Mouse (Mus musculus) neural tube, embryonic 13.5 days (tissue): ENCODE measurements around the gene Ctbp2. TPM values are rescaled to one million over a fixed set of nuclear protein-coding genes. Genes with fewer than 3 reads are reported as not detected.
A peak's percentile ranks its signal among the peaks of the same experiment; 100 is the strongest.

ENCODE experiments used
- ATAC-seq: fragments of 200-750 bp; cut with Nextera tagmentation; 2 replicates; pipeline ENCODE4 v1.8.0; 2017; ENCODE audit warnings: low read depth, mild to moderate bottlenecking, moderate TSS enrichment, moderate library complexity
- H3K27ac ChIP-seq: fragments of 300-500 bp; sonication (generic); replicated peaks from 2 replicates; pipeline ENCODE4 v1.5.1; 2015; ENCODE audit warnings: moderate library complexity, mild to moderate bottlenecking, inconsistent platforms
- H3K27me3 ChIP-seq: fragments of 300-500 bp; sonication (generic); 2 replicates; pipeline ENCODE4 v1.6.1; 2015; ENCODE audit warnings: mild to moderate bottlenecking, inconsistent platforms
- H3K36me3 ChIP-seq: fragments of 300-500 bp; sonication (generic); 2 replicates; pipeline ENCODE4 v1.6.1; 2015; ENCODE audit warnings: mild to moderate bottlenecking, inconsistent platforms
- H3K4me1 ChIP-seq: fragments of 300-500 bp; sonication (generic); replicated peaks from 2 replicates; pipeline ENCODE4 v1.6.1; 2015; ENCODE audit warnings: inconsistent platforms
- H3K4me2 ChIP-seq: fragments of 300-500 bp; sonication (generic); 2 replicates; pipeline ENCODE4 v1.6.1; 2015; ENCODE audit warnings: inconsistent platforms, mild to moderate bottlenecking, moderate library complexity
- H3K4me3 ChIP-seq: fragments of 300-500 bp; sonication (generic); 2 replicates; pipeline ENCODE4 v1.5.1; 2015; ENCODE audit warnings: mild to moderate bottlenecking, inconsistent platforms
- H3K9ac ChIP-seq: fragments of 300-500 bp; sonication (generic); 2 replicates; pipeline ENCODE4 v1.6.1; 2015; ENCODE audit warnings: moderate library complexity, mild to moderate bottlenecking, inconsistent platforms
- H3K9me3 ChIP-seq: fragments of 300-500 bp; sonication (generic); 2 replicates; pipeline ENCODE4 v1.6.1; 2016; ENCODE audit warnings: inconsistent platforms
- whole genome bisulfite sequencing: fragments of 180-500 bp; shearing (Covaris S2); methylation state at CpG from one replicate; pipeline ENCODE4 v1.1.7; 2015; 5-methylcytosine and 5-hydroxymethylcytosine counted together
- polyA plus RNA-seq: library from polyadenylated mRNA; unstranded; fragments of >200 nt; fragmentation: Nextera tagmentation; extraction: Ambion mirVana; gene quantifications from 2 replicates; pipeline ENCODE4 v1.2.1, GENCODE M21; 2015

Ctbp2 gene
- polyA plus RNA-seq, 1 experiment from 2014 or later = 73.1 TPM

DNA sequence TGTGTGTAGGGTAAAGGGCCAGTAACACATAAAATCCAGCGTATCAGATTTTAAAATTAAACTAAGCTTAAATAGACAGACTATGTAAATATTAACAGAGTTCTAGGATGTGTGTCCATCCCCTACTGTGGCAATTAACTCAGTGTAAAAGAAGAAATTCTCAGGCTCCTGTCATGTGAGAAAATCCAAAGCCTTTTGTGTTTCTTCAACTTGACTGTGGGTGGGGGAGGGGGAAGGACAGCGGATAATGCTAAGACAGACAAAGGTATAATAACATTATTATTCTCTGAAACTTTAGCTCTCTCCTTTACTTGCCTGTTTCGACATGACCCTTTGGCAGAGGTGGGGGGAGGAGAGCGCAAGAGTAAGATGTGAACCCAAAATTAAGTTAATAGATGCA is 51.6 kb downstream of the Ctbp2 start:
- 36% methylated on average over 4 of the region's 4 CpGs for WGBS
- H3K9ac ChIP-seq = no peak overlapping the region
- H3K27ac ChIP-seq = 0 out of 2 replicates have a peak overlapping the region, but pooled peaks have one; percentile 18
- ATAC-seq = no peak
- H3K4me3 ChIP-seq = no peak overlapping the region
- H3K9me3 ChIP-seq = no peaks in the 10 kb centered on the region
- no peaks in the 10 kb centered on the region for H3K36me3 ChIP-seq
- H3K4me2 ChIP-seq = no peak overlapping the region
- no peaks in the 10 kb centered on the region for H3K27me3 ChIP-seq
- peaks cover 85% of the 10 kb centered on the region for H3K4me1 ChIP-seq

DNA sequence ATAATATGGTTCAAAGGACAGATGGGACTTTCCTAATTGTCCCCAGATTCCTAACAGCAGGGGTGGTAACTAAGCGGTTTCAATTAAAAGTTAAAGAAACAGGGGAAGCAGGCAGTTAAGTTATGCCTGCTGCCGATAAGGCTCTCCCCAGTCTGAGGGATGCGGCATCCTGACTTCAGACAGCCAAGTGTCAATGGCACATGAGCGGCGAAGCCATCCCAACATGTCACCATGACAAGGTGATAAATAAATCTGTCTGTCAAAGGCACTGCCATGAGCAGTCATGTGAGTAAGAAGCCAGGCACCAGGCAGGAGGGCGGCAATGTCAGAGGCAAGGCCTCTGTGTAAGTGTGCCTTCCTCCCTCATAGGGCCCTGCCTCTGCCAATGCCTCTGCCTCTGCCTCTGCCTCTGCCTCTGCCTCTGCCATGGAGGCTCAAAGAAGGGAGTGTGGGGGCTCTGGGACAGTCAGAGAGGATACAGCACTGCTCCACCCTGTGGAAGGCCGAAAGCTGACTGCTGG is 56.8 kb downstream of the Ctbp2 start:
- WGBS = 25% methylated on average over 7 of the region's 7 CpGs
- H3K4me2 ChIP-seq = no peak overlapping the region

GRCm38 (mm10) chr7:133066776-133067175 is 57.4 kb downstream of the Ctbp2 start:
- H3K27ac ChIP-seq = peak overlapping the region; percentile 63
- ATAC-seq = peak; percentile 42
- peaks cover 9% of the 10 kb centered on the region; the same call in 1 of the 2 replicates for H3K36me3 ChIP-seq
- no peak overlapping the region; the same call in 1 of the 2 replicates for H3K9ac ChIP-seq
- H3K9me3 ChIP-seq = no peaks in the 10 kb centered on the region
- H3K4me2 ChIP-seq = 0 out of 2 replicates have a peak overlapping the region, but pooled peaks have one; percentile 0
- 18% methylated on average over 6 of the region's 6 CpGs for WGBS
- no peak overlapping the region for H3K4me3 ChIP-seq
- no peaks in the 10 kb centered on the region for H3K27me3 ChIP-seq
- H3K4me1 ChIP-seq = peaks cover 70% of the 10 kb centered on the region

More for the DNA sequence above, 56.8 kb downstream of the Ctbp2 start:
- H3K4me1 ChIP-seq = peaks cover 76% of the 10 kb centered on the region
- peak overlapping the region; percentile 63 for H3K27ac ChIP-seq
- no peaks in the 10 kb centered on the region for H3K27me3 ChIP-seq
- peak overlapping the region; percentile 17; the same call in 1 of the 2 replicates for H3K9ac ChIP-seq
- no peak overlapping the region for H3K4me3 ChIP-seq
- H3K9me3 ChIP-seq = no peaks in the 10 kb centered on the region
- peak; percentile 52 for ATAC-seq
- H3K36me3 ChIP-seq = peaks cover 9% of the 10 kb centered on the region; the same call in 1 of the 2 replicates

- Histone ChIP-seq H3K27ac (no peak overlapping the region), H3K4me1 (peaks cover 50% of the 10 kb centered on the region), H3K36me3 (peaks cover 10% of the 10 kb centered on the region; the same call in 1 of the 2 replicates), H3K9ac (no peak overlapping the region), H3K4me3 (no peak overlapping the region), H3K4me2 (no peak overlapping the region), H3K27me3 (no peaks in the 10 kb centered on the region), H3K9me3 (no peaks in the 10 kb centered on the region)
- WGBS = 88% methylated on average over 3 of the region's 3 CpGs
- no peak for ATAC-seq
Measured at GRCm38 (mm10) chr7:133062055-133062454, 62.1 kb downstream of the Ctbp2 start.

DNA sequence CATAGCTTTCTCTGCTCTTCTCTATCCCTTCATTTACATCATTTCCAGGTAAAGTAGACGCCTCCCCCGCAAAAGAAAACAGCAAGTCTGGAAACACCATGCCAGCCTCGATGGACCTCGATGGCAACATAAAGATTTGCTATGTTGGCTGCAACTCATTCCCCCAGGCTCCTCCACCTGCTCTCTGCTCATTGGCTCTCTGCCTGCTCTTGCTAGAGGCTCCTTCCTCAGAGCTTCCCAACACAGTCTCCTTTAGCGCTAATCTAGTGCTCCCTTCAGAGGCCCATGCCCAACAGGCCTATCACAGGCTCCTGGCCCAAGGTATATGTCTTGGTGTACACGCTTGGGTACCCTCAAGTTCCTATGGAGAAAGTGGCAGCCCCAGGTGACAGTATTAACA is 64.0 kb downstream of the Ctbp2 start:
- 83% methylated on average over 6 of the region's 6 CpGs for WGBS
- peak overlapping the region; percentile 20; the same call in 1 of the 2 replicates for H3K27ac ChIP-seq
- no peak overlapping the region for H3K4me3 ChIP-seq
- ATAC-seq = no peak
- H3K9me3 ChIP-seq = no peaks in the 10 kb centered on the region
- H3K4me1 ChIP-seq = peaks cover 37% of the 10 kb centered on the region
- no peak overlapping the region for H3K4me2 ChIP-seq
- peaks cover 15% of the 10 kb centered on the region; the same call in 1 of the 2 replicates for H3K36me3 ChIP-seq
- H3K9ac ChIP-seq = no peak overlapping the region
- H3K27me3 ChIP-seq = no peaks in the 10 kb centered on the region

DNA sequence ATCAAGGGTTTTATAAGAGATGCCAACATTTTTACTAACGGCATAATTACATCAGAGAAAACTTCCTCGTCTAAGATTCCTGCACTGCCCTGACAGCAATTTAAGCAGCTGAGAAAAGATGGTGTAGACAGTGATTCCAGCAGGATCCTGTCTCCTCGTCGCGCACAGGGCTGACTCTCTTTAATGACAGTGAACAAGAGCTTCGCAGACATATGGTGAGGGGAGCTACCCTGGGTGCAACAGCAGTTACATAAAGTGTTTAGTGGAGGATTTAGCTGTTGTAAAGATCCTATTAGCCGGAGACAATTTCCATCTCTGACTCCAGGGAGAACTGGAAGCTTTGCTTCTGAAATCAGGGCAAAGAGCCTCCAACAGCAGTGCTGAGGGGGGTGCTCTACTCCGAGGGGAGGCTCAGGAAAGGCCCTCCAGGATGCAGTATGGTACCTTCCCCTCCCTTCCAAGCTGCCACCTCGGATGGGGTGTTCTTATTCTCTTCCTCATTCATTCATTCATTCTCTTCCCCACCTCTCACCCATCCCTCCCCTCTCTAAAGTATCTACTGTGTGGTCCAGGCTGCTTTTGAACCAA is 64.5 kb downstream of the Ctbp2 start:
- Histone ChIP-seq H3K27ac (peak overlapping the region; percentile 20; the same call in 1 of the 2 replicates), H3K36me3 (peaks cover 18% of the 10 kb centered on the region; the same call in 1 of the 2 replicates), H3K4me3 (no peak overlapping the region), H3K4me1 (peaks cover 37% of the 10 kb centered on the region), H3K9ac (no peak overlapping the region), H3K9me3 (no peaks in the 10 kb centered on the region), H3K4me2 (no peak overlapping the region), H3K27me3 (no peaks in the 10 kb centered on the region)
- 0 out of 2 replicates have a peak, but pooled peaks have one; percentile 25 for ATAC-seq
- 56% methylated on average over 9 of the region's 9 CpGs for WGBS

- no peak for ATAC-seq
- WGBS = 78% methylated on average over 6 of the region's 6 CpGs
- H3K9me3 ChIP-seq = no peaks in the 10 kb centered on the region
Measured at GRCm38 (mm10) chr7:133059150-133059509, 65.0 kb downstream of the Ctbp2 start.

GRCm38 (mm10) chr7:133058496-133059149 is 65.5 kb downstream of the Ctbp2 start:
- no peaks in the 10 kb centered on the region for H3K27me3 ChIP-seq
- H3K9me3 ChIP-seq = no peaks in the 10 kb centered on the region
- no peak for ATAC-seq
- 93% methylated on average over 12 of the region's 12 CpGs for WGBS
- no peak overlapping the region for H3K9ac ChIP-seq
- H3K4me2 ChIP-seq = no peak overlapping the region
- H3K4me3 ChIP-seq = no peak overlapping the region
- H3K27ac ChIP-seq = no peak overlapping the region
- H3K36me3 ChIP-seq = peaks cover 13% of the 10 kb centered on the region; the same call in 1 of the 2 replicates
- H3K4me1 ChIP-seq = peaks cover 35% of the 10 kb centered on the region

More at GRCm38 (mm10) chr7:133059150-133059509, 65.0 kb downstream of the Ctbp2 start:
- peak overlapping the region; percentile 20; the same call in 1 of the 2 replicates for H3K27ac ChIP-seq
- no peak overlapping the region for H3K4me3 ChIP-seq
- H3K4me2 ChIP-seq = no peak overlapping the region
- H3K27me3 ChIP-seq = no peaks in the 10 kb centered on the region
- H3K36me3 ChIP-seq = peaks cover 15% of the 10 kb centered on the region; the same call in 1 of the 2 replicates
- H3K9ac ChIP-seq = no peak overlapping the region
- H3K4me1 ChIP-seq = peaks cover 37% of the 10 kb centered on the region

DNA sequence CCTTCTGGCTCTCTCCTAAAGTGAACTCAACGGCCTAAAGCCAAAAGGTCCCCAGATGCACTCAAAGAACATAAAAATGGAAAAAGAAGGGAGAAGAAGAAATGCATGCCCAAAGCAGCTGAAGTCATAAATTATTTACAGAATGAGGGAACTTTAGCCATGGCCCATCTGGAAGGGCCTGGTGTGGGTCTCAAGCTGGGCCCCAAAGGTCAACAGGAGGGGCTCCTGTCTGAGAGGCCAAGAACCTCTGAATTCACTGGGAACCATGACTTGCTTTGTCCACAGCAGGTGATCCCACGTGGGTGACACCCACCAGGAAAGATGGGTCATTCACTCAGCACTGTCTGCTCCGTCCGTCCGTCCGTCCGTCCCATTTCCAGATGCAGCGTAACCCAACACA is 67.2 kb downstream of the Ctbp2 start:
- Histone ChIP-seq H3K4me3 (no peak overlapping the region), H3K27ac (no peak overlapping the region), H3K9ac (no peak overlapping the region), H3K9me3 (no peaks in the 10 kb centered on the region), H3K27me3 (no peaks in the 10 kb centered on the region), H3K36me3 (peaks cover 21% of the 10 kb centered on the region; the same call in 1 of the 2 replicates), H3K4me1 (peaks cover 31% of the 10 kb centered on the region), H3K4me2 (no peak overlapping the region)
- no peak for ATAC-seq
- WGBS = 83% methylated on average over 8 of the region's 8 CpGs

- peaks cover 26% of the 10 kb centered on the region; the same call in 1 of the 2 replicates for H3K36me3 ChIP-seq
- no peaks in the 10 kb centered on the region for H3K9me3 ChIP-seq
- no peak overlapping the region for H3K9ac ChIP-seq
- H3K4me1 ChIP-seq = peaks cover 19% of the 10 kb centered on the region
- no peak overlapping the region for H3K27ac ChIP-seq
- no peak for ATAC-seq
- no peaks in the 10 kb centered on the region for H3K27me3 ChIP-seq
- H3K4me3 ChIP-seq = no peak overlapping the region
- 86% methylated on average over 5 of the region's 5 CpGs for WGBS
- H3K4me2 ChIP-seq = no peak overlapping the region
Measured at GRCm38 (mm10) chr7:133054486-133054885, 69.7 kb downstream of the Ctbp2 start.

GRCm38 (mm10) chr7:133053757-133054156 is 70.4 kb downstream of the Ctbp2 start:
- no peak for ATAC-seq
- peaks cover 17% of the 10 kb centered on the region for H3K4me1 ChIP-seq

GRCm38 (mm10) chr7:133052819-133053218 is 71.3 kb downstream of the Ctbp2 start:
- ATAC-seq = no peak
- no peaks in the 10 kb centered on the region for H3K9me3 ChIP-seq
- no peak overlapping the region for H3K27ac ChIP-seq
- no peaks in the 10 kb centered on the region for H3K27me3 ChIP-seq
- H3K9ac ChIP-seq = no peak overlapping the region
- H3K4me1 ChIP-seq = peaks cover 16% of the 10 kb centered on the region
- 89% methylated on average over 8 of the region's 8 CpGs for WGBS
- H3K4me3 ChIP-seq = no peak overlapping the region
- H3K36me3 ChIP-seq = peaks cover 26% of the 10 kb centered on the region; the same call in 1 of the 2 replicates
- no peak overlapping the region for H3K4me2 ChIP-seq

More at GRCm38 (mm10) chr7:133053757-133054156, 70.4 kb downstream of the Ctbp2 start:
- no peak overlapping the region for H3K4me3 ChIP-seq
- WGBS = 84% methylated on average over 9 of the region's 9 CpGs
- no peak overlapping the region for H3K9ac ChIP-seq
- no peak overlapping the region for H3K4me2 ChIP-seq
- no peaks in the 10 kb centered on the region for H3K9me3 ChIP-seq
- peaks cover 26% of the 10 kb centered on the region; the same call in 1 of the 2 replicates for H3K36me3 ChIP-seq
- H3K27me3 ChIP-seq = no peaks in the 10 kb centered on the region
- H3K27ac ChIP-seq = no peak overlapping the region
